Mouse (Mus musculus): ENCODE results near the gene Hs6st3. TPM values are rescaled to one million over a fixed set of nuclear protein-coding genes. Genes with fewer than 3 reads are reported as not detected.

The Hs6st3 gene
- polyA plus RNA-seq, 1 experiment from 2014 or later, result 0.08 TPM

DNA sequence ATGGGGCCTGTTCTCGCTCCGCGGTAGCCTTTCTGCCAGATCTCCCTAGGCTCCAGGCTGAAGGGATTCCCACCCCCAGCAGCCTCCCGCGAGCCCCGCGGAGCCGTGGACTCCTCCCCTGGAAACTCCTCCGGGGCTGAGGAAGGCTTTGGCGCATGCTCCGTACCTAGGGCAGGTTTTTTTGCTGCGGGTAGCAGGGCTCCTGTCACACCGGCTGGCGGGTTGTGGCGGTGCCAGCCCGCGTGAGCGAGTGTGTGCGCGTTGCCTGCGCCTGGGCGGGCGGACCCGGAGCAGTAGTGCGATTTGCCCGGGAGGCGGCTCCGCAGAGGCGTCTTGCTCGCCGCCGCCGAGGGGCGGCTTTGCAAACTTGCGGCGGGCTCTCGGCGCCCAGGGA, 632 bp upstream of the Hs6st3 start:
- no peaks in the 10 kb centered on the region for H3K9me3 ChIP-seq (replicated peaks)
- H3K36me3 ChIP-seq, result no peaks in the 10 kb centered on the region
- H3K27ac ChIP-seq, result no peak overlapping the region
- peaks cover 20% of the 10 kb centered on the region for H3K4me1 ChIP-seq (replicated peaks)
- 0% methylated on average over 38 of the region's 38 CpGs for WGBS
- H3K9ac ChIP-seq, result peak overlapping the region; percentile 53
- peak overlapping the region; percentile 100 for H3K4me2 ChIP-seq
- ATAC-seq (replicated peaks; ENCODE audit: insufficient number of reproducible peaks, insufficient read depth, low FRiP score, low read depth), result peak; percentile 70
- H3K4me3 ChIP-seq, result peak overlapping the region; percentile 72
- peaks cover 64% of the 10 kb centered on the region for H3K27me3 ChIP-seq

DNA sequence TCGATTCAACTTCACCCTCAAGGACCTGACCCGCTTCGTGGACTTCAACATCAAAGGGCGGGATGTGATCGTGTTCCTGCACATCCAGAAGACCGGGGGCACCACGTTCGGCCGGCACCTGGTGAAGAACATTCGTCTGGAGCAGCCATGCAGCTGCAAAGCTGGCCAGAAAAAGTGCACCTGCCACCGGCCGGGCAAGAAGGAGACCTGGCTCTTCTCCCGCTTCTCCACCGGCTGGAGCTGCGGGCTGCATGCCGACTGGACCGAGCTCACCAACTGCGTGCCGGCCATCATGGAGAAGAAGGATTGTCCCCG, 602 bp downstream of the Hs6st3 start:
- H3K9me3 ChIP-seq (replicated peaks), result no peaks in the 10 kb centered on the region
- H3K27me3 ChIP-seq, result peaks cover 64% of the 10 kb centered on the region
- H3K27ac ChIP-seq, result no peak overlapping the region
- no peak for ATAC-seq (replicated peaks; ENCODE audit: insufficient number of reproducible peaks, insufficient read depth, low FRiP score, low read depth)
- H3K4me1 ChIP-seq (replicated peaks), result peaks cover 20% of the 10 kb centered on the region
- H3K4me2 ChIP-seq, result peak overlapping the region; percentile 100
- no peak overlapping the region; the same call in 1 of the 2 replicates for H3K9ac ChIP-seq
- H3K36me3 ChIP-seq, result no peaks in the 10 kb centered on the region
- H3K4me3 ChIP-seq, result peak overlapping the region; percentile 72
- WGBS, result 2% methylated on average over 20 of the region's 20 CpGs

DNA sequence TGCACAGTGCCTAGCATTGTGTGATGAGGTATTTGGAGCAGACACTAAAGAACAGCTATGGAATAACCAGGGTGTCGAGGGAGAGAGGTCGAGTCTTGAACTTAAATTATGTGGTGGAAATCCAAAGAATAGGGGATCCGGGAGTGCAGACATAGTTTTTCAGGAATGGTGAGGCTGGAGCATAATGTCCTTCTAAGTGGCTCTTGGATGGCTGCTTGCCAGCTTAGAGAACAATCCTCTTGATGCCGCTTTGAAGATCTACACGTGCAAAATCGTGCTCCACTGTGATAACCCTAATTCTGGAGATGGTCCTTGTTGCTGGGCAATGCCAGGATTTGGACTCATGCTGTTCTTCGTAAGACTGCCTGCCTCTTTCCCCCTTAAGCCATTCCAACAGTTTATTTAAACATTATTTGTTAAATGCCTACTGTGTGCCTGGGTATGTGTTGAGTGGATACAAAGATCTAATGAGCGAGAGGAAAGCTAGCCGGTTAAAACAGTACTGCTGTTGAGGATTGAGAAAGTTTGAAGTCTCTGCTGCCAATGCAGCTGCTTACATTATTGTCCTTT, 1.3 kb downstream of the Hs6st3 start:
- Histone ChIP-seq H3K27me3 (peaks cover 60% of the 10 kb centered on the region), H3K4me3 (peak overlapping the region; percentile 72), H3K36me3 (no peaks in the 10 kb centered on the region), H3K9ac (no peak overlapping the region), H3K4me2 (peak overlapping the region; percentile 100), H3K9me3 (replicated peaks) (no peaks in the 10 kb centered on the region), H3K4me1 (replicated peaks) (peaks cover 20% of the 10 kb centered on the region), H3K27ac (no peak overlapping the region)
- ATAC-seq (replicated peaks; ENCODE audit: insufficient number of reproducible peaks, insufficient read depth, low FRiP score, low read depth), result no peak
- WGBS, result 37% methylated on average over 9 of the region's 9 CpGs

DNA sequence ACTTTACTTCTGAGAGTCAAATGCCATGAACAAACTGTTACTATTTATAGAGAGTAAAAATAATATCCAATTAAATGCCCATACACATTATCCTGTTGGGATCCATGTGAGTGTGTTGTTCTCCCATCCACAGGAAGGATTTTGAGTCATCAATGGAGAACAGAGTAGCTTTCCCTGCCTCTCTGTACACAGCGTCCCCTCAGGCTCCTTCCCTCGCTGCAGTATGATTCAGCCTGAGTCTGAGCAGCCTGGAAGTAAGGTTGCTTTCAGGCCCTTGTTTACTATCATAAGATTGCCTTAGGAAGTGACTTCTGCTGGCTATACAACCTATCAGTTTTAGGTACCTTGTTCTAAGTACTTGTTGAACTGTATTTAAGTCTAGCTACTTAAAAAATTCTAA, 14.9 kb downstream of the Hs6st3 start:
- 58% methylated on average over 2 of the region's 2 CpGs for WGBS
- no peak for ATAC-seq (replicated peaks; ENCODE audit: insufficient number of reproducible peaks, insufficient read depth, low FRiP score, low read depth)
- no peak overlapping the region for H3K9ac ChIP-seq
- H3K36me3 ChIP-seq, result no peaks in the 10 kb centered on the region
- H3K9me3 ChIP-seq (replicated peaks), result peaks cover 6% of the 10 kb centered on the region
- no peak overlapping the region for H3K4me3 ChIP-seq
- H3K4me2 ChIP-seq, result no peak overlapping the region
- H3K27ac ChIP-seq, result no peak overlapping the region
- no peaks in the 10 kb centered on the region for H3K4me1 ChIP-seq (replicated peaks)
- H3K27me3 ChIP-seq, result no peaks in the 10 kb centered on the region

DNA sequence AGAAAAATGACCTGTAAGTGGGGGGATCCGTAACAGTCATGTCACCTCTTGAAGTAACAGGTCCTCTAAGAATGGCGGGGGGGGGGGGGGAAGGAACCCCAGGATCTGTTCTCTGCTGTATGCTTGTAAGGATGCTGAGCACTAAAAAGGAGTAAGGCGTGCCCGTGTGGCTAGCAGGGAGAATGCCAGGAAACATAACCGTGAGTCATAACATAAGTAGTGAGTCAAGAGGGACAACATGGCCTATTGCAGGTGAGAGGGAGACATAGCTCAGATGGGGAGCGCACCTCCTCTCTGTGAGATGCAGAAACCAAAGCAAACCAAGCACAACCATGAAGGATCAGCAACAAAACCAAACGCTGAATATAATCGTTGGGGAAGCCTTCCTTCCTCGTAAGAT, 55.8 kb downstream of the Hs6st3 start:
- Histone ChIP-seq H3K27ac (no peak overlapping the region), H3K36me3 (no peaks in the 10 kb centered on the region), H3K4me2 (no peak overlapping the region), H3K27me3 (no peaks in the 10 kb centered on the region), H3K4me3 (no peak overlapping the region), H3K4me1 (replicated peaks) (no peaks in the 10 kb centered on the region), H3K9ac (no peak overlapping the region), H3K9me3 (replicated peaks) (no peaks in the 10 kb centered on the region)
- WGBS, result 83% methylated on average over 9 of the region's 9 CpGs
- ATAC-seq (replicated peaks; ENCODE audit: insufficient number of reproducible peaks, insufficient read depth, low FRiP score, low read depth), result no peak

GRCm38 (mm10) chr14:119203508-119203907, 65.4 kb downstream of the Hs6st3 start:
- H3K27ac ChIP-seq, result no peak overlapping the region
- no peak overlapping the region for H3K4me2 ChIP-seq
- H3K9me3 ChIP-seq (replicated peaks), result no peaks in the 10 kb centered on the region
- 79% methylated on average over 7 of the region's 7 CpGs for WGBS
- no peaks in the 10 kb centered on the region for H3K27me3 ChIP-seq
- no peak overlapping the region for H3K9ac ChIP-seq
- H3K4me1 ChIP-seq (replicated peaks), result no peaks in the 10 kb centered on the region
- H3K4me3 ChIP-seq, result no peak overlapping the region
- H3K36me3 ChIP-seq, result no peaks in the 10 kb centered on the region
- ATAC-seq (replicated peaks; ENCODE audit: insufficient number of reproducible peaks, insufficient read depth, low FRiP score, low read depth), result no peak

- H3K4me1 ChIP-seq (replicated peaks), result peaks cover 6% of the 10 kb centered on the region
- no peaks in the 10 kb centered on the region for H3K36me3 ChIP-seq
- no peaks in the 10 kb centered on the region for H3K27me3 ChIP-seq
- no peak overlapping the region for H3K4me2 ChIP-seq
- no peak overlapping the region for H3K4me3 ChIP-seq
- H3K27ac ChIP-seq, result peak overlapping the region; percentile 47; the same call in 1 of the 2 replicates
- WGBS, result 37% methylated on average over 13 of the region's 13 CpGs
- 0 out of 2 replicates have a peak, but pooled peaks have one; percentile 75 for ATAC-seq (replicated peaks; ENCODE audit: insufficient number of reproducible peaks, insufficient read depth, low FRiP score, low read depth)
- no peak overlapping the region for H3K9ac ChIP-seq
- no peaks in the 10 kb centered on the region for H3K9me3 ChIP-seq (replicated peaks)
Measured at GRCm38 (mm10) chr14:119215576-119216309, 77.6 kb downstream of the Hs6st3 start.

DNA sequence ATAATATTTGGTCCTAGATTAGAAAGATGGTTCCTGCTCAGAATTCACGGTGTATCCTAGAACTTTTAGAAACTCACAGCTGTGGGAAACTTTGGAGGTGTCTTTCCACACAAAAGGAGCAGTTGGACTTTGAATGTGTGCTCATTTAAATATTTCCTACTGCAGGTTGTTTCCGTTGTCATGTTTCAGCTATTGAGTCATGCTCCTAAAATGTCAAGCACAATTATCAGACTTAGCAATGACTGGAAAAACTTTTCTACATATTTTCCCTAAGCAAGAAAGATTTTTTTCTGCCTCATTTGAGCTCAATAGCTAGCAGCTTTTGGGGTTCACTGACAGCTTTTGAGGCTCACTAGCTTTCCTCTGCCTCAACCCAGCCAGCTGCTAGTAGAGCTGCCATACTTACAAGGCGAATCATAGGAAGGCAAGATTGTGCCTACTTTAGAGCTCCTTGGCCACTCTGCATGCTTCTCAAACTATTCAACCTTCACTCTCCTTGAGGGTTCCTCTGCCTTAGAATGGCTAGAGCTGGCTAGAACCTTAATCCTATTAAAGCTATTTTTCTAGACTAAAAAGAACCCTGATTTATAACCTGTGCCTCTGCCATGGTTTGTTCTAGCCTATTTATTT, 89.7 kb downstream of the Hs6st3 start:
- no peaks in the 10 kb centered on the region for H3K27me3 ChIP-seq
- no peak overlapping the region for H3K4me2 ChIP-seq
- no peak overlapping the region for H3K9ac ChIP-seq
- no peak overlapping the region for H3K4me3 ChIP-seq
- no peak for ATAC-seq (replicated peaks; ENCODE audit: insufficient number of reproducible peaks, insufficient read depth, low FRiP score, low read depth)
- H3K9me3 ChIP-seq (replicated peaks), result no peaks in the 10 kb centered on the region
- no peaks in the 10 kb centered on the region for H3K4me1 ChIP-seq (replicated peaks)
- no peak overlapping the region for H3K27ac ChIP-seq
- H3K36me3 ChIP-seq, result no peaks in the 10 kb centered on the region
- 78% methylated on average over 3 of the region's 3 CpGs for WGBS

GRCm38 (mm10) chr14:119233598-119233997, 95.5 kb downstream of the Hs6st3 start:
- Histone ChIP-seq H3K4me2 (no peak overlapping the region), H3K4me3 (no peak overlapping the region), H3K4me1 (replicated peaks) (no peaks in the 10 kb centered on the region), H3K36me3 (no peaks in the 10 kb centered on the region), H3K9ac (no peak overlapping the region), H3K27me3 (no peaks in the 10 kb centered on the region), H3K9me3 (replicated peaks) (no peaks in the 10 kb centered on the region), H3K27ac (no peak overlapping the region)
- WGBS, result 76% methylated on average over 2 of the region's 2 CpGs
- ATAC-seq (replicated peaks; ENCODE audit: insufficient number of reproducible peaks, insufficient read depth, low FRiP score, low read depth), result no peak

- Histone ChIP-seq H3K36me3 (no peaks in the 10 kb centered on the region), H3K27ac (no peak overlapping the region), H3K9me3 (replicated peaks) (no peaks in the 10 kb centered on the region), H3K4me1 (replicated peaks) (no peaks in the 10 kb centered on the region), H3K4me3 (no peak overlapping the region), H3K9ac (no peak overlapping the region), H3K27me3 (no peaks in the 10 kb centered on the region), H3K4me2 (no peak overlapping the region)
- 89% methylated on average over 6 of the region's 6 CpGs for WGBS
- no peak for ATAC-seq (replicated peaks; ENCODE audit: insufficient number of reproducible peaks, insufficient read depth, low FRiP score, low read depth)
Measured at GRCm38 (mm10) chr14:119247131-119247530, 109.0 kb downstream of the Hs6st3 start.

DNA sequence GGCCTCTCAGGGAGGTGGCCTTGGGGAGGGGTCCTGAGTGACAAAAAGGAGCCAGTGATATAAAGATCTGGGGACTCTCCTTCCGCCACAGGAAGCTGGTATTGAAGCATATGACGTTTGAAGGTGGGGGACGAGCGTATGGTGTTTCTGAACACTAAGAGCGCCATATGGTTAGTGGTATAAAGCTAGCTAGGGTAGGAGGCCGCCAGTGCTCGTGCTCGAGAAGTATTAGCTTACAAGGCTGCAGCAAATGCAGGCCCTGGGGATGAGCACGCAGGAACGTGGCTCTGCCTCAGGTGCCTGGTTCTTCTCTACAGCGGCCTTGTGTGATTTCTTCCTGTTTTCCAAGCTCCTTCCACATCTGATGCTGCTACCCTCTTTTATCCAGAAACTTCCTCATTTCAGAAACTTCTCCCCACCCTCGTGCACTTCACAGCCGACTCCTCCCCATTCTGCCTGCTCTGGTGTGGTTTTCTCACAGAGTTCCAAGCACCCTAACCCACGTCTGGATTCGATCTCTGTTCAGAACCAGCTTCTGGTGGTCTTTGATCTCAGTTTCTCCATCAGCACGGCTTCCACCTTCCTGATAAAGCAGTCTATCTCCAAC, 110.0 kb downstream of the Hs6st3 start:
- no peak overlapping the region for H3K27ac ChIP-seq
- no peak overlapping the region for H3K4me3 ChIP-seq
- H3K9me3 ChIP-seq (replicated peaks), result no peaks in the 10 kb centered on the region
- H3K4me2 ChIP-seq, result no peak overlapping the region
- no peaks in the 10 kb centered on the region for H3K4me1 ChIP-seq (replicated peaks)
- no peak for ATAC-seq (replicated peaks; ENCODE audit: insufficient number of reproducible peaks, insufficient read depth, low FRiP score, low read depth)
- H3K9ac ChIP-seq, result no peak overlapping the region
- H3K36me3 ChIP-seq, result no peaks in the 10 kb centered on the region
- no peaks in the 10 kb centered on the region for H3K27me3 ChIP-seq
- WGBS, result 68% methylated on average over 16 of the region's 16 CpGs

Measured in heart, embryonic 15.5 days (tissue).